Mouse (Mus musculus): ENCODE data around the gene Tekt3. TPM values are rescaled to one million over a fixed set of nuclear protein-coding genes. Genes with fewer than 3 reads are reported as not detected.
A peak's percentile ranks its signal among the peaks of the same experiment; 100 is the strongest.

The Tekt3 gene
- polyA plus RNA-seq, 1 experiment, result not detected

- peak overlapping the region; percentile 90 for H3K4me3 ChIP-seq
- H3K4me2 ChIP-seq (ENCODE audit: low read depth), result peak overlapping the region; percentile 100
- H3K79me2 ChIP-seq (ENCODE audit: control insufficient read depth, insufficient read depth), result no peaks in the 10 kb centered on the region
- peak overlapping the region; percentile 39 for H3ac ChIP-seq (ENCODE audit: control insufficient read depth, insufficient read length)
- H3K36me3 ChIP-seq (ENCODE audit: control insufficient read depth, insufficient read depth), result peaks cover 10% of the 10 kb centered on the region
- H3K27me3 ChIP-seq (ENCODE audit: control insufficient read depth, insufficient read depth, insufficient read length), result no peaks in the 10 kb centered on the region
- TF ChIP-seq POLR2A (IDR thresholded peaks at IDR 0.05; ENCODE audit: insufficient read length, low read depth) (peak; percentile 9), TCF12 (IDR thresholded peaks at IDR 0.05; ENCODE audit: insufficient read depth, poor library complexity, severe bottlenecking) (no peak)
These were observed 69.0 kb downstream of the Tekt3 start for GRCm38 (mm10) chr11:63130497-63130896.

GRCm38 (mm10) chr11:63131001-63131692 is 69.7 kb downstream of the Tekt3 start:
- no peaks in the 10 kb centered on the region for H3K79me2 ChIP-seq (ENCODE audit: control insufficient read depth, insufficient read depth)
- TF ChIP-seq MYOG (IDR thresholded peaks at IDR 0.05; ENCODE audit: control insufficient read depth in 1 of 3, insufficient read depth in 1 of 3, insufficient read length in 2 of 3, low read depth in 2 of 3), result peak in 2 of 3 experiments; percentile 13 to 84
- TF ChIP-seq POLR2A (IDR thresholded peaks at IDR 0.05; ENCODE audit: insufficient read length, low read depth), result peak; percentile 68
- peak in 1 of 3 experiments; percentile 71 for TF ChIP-seq MYOD1 (IDR thresholded peaks at IDR 0.05; ENCODE audit: control insufficient read depth in 1 of 3, insufficient read length in 2 of 3, low read depth in 2 of 3)
- no peak for TF ChIP-seq E2F4 (IDR thresholded peaks at IDR 0.05; ENCODE audit: insufficient read depth)
- TF ChIP-seq POLR2AphosphoS2 (IDR thresholded peaks at IDR 0.05; ENCODE audit: insufficient read length, low read depth), result peak; percentile 44
- TF ChIP-seq USF1 (IDR thresholded peaks at IDR 0.05; ENCODE audit: low read depth), result no peak
- no peak for TF ChIP-seq SRF (IDR thresholded peaks at IDR 0.05; ENCODE audit: control insufficient read depth, insufficient read length, low read depth)
- peak overlapping the region; percentile 39 for H3ac ChIP-seq (ENCODE audit: control insufficient read depth, insufficient read length)
- H3K36me3 ChIP-seq (ENCODE audit: control insufficient read depth, insufficient read depth), result peaks cover 12% of the 10 kb centered on the region
- H3K4me2 ChIP-seq (ENCODE audit: low read depth), result peak overlapping the region; percentile 100
- peak overlapping the region; percentile 90 for H3K4me3 ChIP-seq
- no peaks in the 10 kb centered on the region for H3K27me3 ChIP-seq (ENCODE audit: control insufficient read depth, insufficient read depth, insufficient read length)

GRCm38 (mm10) chr11:63131693-63132040 is 70.2 kb downstream of the Tekt3 start:
- Histone ChIP-seq H3K4me2 (ENCODE audit: low read depth) (peak overlapping the region; percentile 100), H3K79me2 (ENCODE audit: control insufficient read depth, insufficient read depth) (no peaks in the 10 kb centered on the region), H3K36me3 (ENCODE audit: control insufficient read depth, insufficient read depth) (peaks cover 18% of the 10 kb centered on the region), H3K4me3 (peak overlapping the region; percentile 90), H3K27me3 (ENCODE audit: control insufficient read depth, insufficient read depth, insufficient read length) (no peaks in the 10 kb centered on the region), H3ac (ENCODE audit: control insufficient read depth, insufficient read length) (peak overlapping the region; percentile 39)
- TF ChIP-seq MYOD1 (IDR thresholded peaks at IDR 0.05; ENCODE audit: control insufficient read depth in 1 of 3, insufficient read length in 2 of 3, low read depth in 2 of 3) (no peak), SRF (IDR thresholded peaks at IDR 0.05; ENCODE audit: control insufficient read depth, insufficient read length, low read depth) (no peak), CEBPB (IDR thresholded peaks at IDR 0.05; ENCODE audit: insufficient read depth, poor library complexity, severe bottlenecking) (no peak), USF1 (IDR thresholded peaks at IDR 0.05; ENCODE audit: low read depth) (no peak)

- no peaks in the 10 kb centered on the region for H3K79me2 ChIP-seq (ENCODE audit: control insufficient read depth, insufficient read depth)
- H3K27me3 ChIP-seq (ENCODE audit: control insufficient read depth, insufficient read depth, insufficient read length), result no peaks in the 10 kb centered on the region
- H3ac ChIP-seq (ENCODE audit: control insufficient read depth, insufficient read length), result peak overlapping the region; percentile 39
- H3K36me3 ChIP-seq (ENCODE audit: control insufficient read depth, insufficient read depth), result peaks cover 19% of the 10 kb centered on the region
- no peak for TF ChIP-seq CEBPB (IDR thresholded peaks at IDR 0.05; ENCODE audit: insufficient read depth, poor library complexity, severe bottlenecking)
- TF ChIP-seq MYOG (IDR thresholded peaks at IDR 0.05; ENCODE audit: control insufficient read depth in 1 of 3, insufficient read depth in 1 of 3, insufficient read length in 2 of 3, low read depth in 2 of 3), result no peak
- TF ChIP-seq USF1 (IDR thresholded peaks at IDR 0.05; ENCODE audit: low read depth), result no peak
- TF ChIP-seq TCF12 (IDR thresholded peaks at IDR 0.05; ENCODE audit: insufficient read depth, poor library complexity, severe bottlenecking), result no peak
- no peak for TF ChIP-seq POLR2AphosphoS2 (IDR thresholded peaks at IDR 0.05; ENCODE audit: insufficient read length, low read depth)
- TF ChIP-seq MAX (IDR thresholded peaks at IDR 0.05; ENCODE audit: low read depth), result no peak
- no peak for TF ChIP-seq MYOD1 (IDR thresholded peaks at IDR 0.05; ENCODE audit: control insufficient read depth in 1 of 3, insufficient read length in 2 of 3, low read depth in 2 of 3)
- no peak for TF ChIP-seq E2F4 (IDR thresholded peaks at IDR 0.05; ENCODE audit: insufficient read depth)
- TF ChIP-seq TCF3 (IDR thresholded peaks at IDR 0.05; ENCODE audit: insufficient read length, low read depth), result no peak
- TF ChIP-seq SRF (IDR thresholded peaks at IDR 0.05; ENCODE audit: control insufficient read depth, insufficient read length, low read depth), result no peak
- TF ChIP-seq REST (IDR thresholded peaks at IDR 0.05; ENCODE audit: insufficient read depth, insufficient read length), result no peak
- TF ChIP-seq POLR2A (IDR thresholded peaks at IDR 0.05; ENCODE audit: insufficient read length, low read depth), result no peak
- peak overlapping the region; percentile 90 for H3K4me3 ChIP-seq
- H3K4me2 ChIP-seq (ENCODE audit: low read depth), result peak overlapping the region; percentile 100
These were observed 70.7 kb downstream of the Tekt3 start for GRCm38 (mm10) chr11:63132151-63132500.

- H3K36me3 ChIP-seq (ENCODE audit: control insufficient read depth, insufficient read depth), result peaks cover 19% of the 10 kb centered on the region
- no peaks in the 10 kb centered on the region for H3K79me2 ChIP-seq (ENCODE audit: control insufficient read depth, insufficient read depth)
- TF ChIP-seq CEBPB (IDR thresholded peaks at IDR 0.05; ENCODE audit: insufficient read depth, poor library complexity, severe bottlenecking), result no peak
- TF ChIP-seq POLR2A (IDR thresholded peaks at IDR 0.05; ENCODE audit: insufficient read length, low read depth), result peak; percentile 64
- TF ChIP-seq USF1 (IDR thresholded peaks at IDR 0.05; ENCODE audit: low read depth), result no peak
- TF ChIP-seq TCF12 (IDR thresholded peaks at IDR 0.05; ENCODE audit: insufficient read depth, poor library complexity, severe bottlenecking), result peak; percentile 36
- TF ChIP-seq TCF3 (IDR thresholded peaks at IDR 0.05; ENCODE audit: insufficient read length, low read depth), result no peak
- no peak for TF ChIP-seq SRF (IDR thresholded peaks at IDR 0.05; ENCODE audit: control insufficient read depth, insufficient read length, low read depth)
- TF ChIP-seq E2F4 (IDR thresholded peaks at IDR 0.05; ENCODE audit: insufficient read depth), result no peak
- no peak for TF ChIP-seq MAX (IDR thresholded peaks at IDR 0.05; ENCODE audit: low read depth)
- TF ChIP-seq POLR2AphosphoS2 (IDR thresholded peaks at IDR 0.05; ENCODE audit: insufficient read length, low read depth), result peak; percentile 86
- peak in 1 of 3 experiments; percentile 60 for TF ChIP-seq MYOG (IDR thresholded peaks at IDR 0.05; ENCODE audit: control insufficient read depth in 1 of 3, insufficient read depth in 1 of 3, insufficient read length in 2 of 3, low read depth in 2 of 3)
- no peak for TF ChIP-seq REST (IDR thresholded peaks at IDR 0.05; ENCODE audit: insufficient read depth, insufficient read length)
- TF ChIP-seq MYOD1 (IDR thresholded peaks at IDR 0.05; ENCODE audit: control insufficient read depth in 1 of 3, insufficient read length in 2 of 3, low read depth in 2 of 3), result peak; percentile 56 to 91 (median 89)
- H3ac ChIP-seq (ENCODE audit: control insufficient read depth, insufficient read length), result peak overlapping the region; percentile 39
- no peaks in the 10 kb centered on the region for H3K27me3 ChIP-seq (ENCODE audit: control insufficient read depth, insufficient read depth, insufficient read length)
- peak overlapping the region; percentile 90 for H3K4me3 ChIP-seq
- H3K4me2 ChIP-seq (ENCODE audit: low read depth), result peak overlapping the region; percentile 100
These were observed 71.3 kb downstream of the Tekt3 start for GRCm38 (mm10) chr11:63132501-63133435.
